Mouse (Mus musculus) heart, embryonic 13.5 days (tissue): ENCODE results near the gene Wnt5b. TPM values are rescaled to one million over a fixed set of nuclear protein-coding genes. Genes with fewer than 3 reads are reported as not detected.
A peak's percentile ranks its signal among the peaks of the same experiment; 100 is the strongest.

Experiments
- ATAC-seq: fragments of 200-750 bp; cut with Nextera tagmentation; 2 replicates; pipeline ENCODE4 v1.8.0; 2017; ENCODE audit warnings: moderate TSS enrichment; ENCODE audit not compliant: insufficient number of reproducible peaks, low FRiP score, low TSS enrichment; ENCODE audit errors: extremely low read depth
- H3K27ac ChIP-seq: fragments of 300-500 bp; sonication (generic); replicated peaks from 2 replicates; pipeline ENCODE4 v1.5.1; 2015; ENCODE audit warnings: moderate library complexity, mild to moderate bottlenecking, inconsistent platforms
- H3K27me3 ChIP-seq: fragments of 300-500 bp; sonication (generic); replicated peaks from 2 replicates; pipeline ENCODE4 v1.6.1; 2015; ENCODE audit warnings: mild to moderate bottlenecking, inconsistent platforms
- H3K36me3 ChIP-seq: fragments of 300-500 bp; sonication (generic); 2 replicates; pipeline ENCODE4 v1.6.1; 2015; ENCODE audit warnings: mild to moderate bottlenecking, inconsistent platforms
- H3K4me1 ChIP-seq: fragments of 300-500 bp; sonication (generic); 2 replicates; pipeline ENCODE4 v1.6.1; 2015; ENCODE audit warnings: inconsistent platforms
- H3K4me2 ChIP-seq: fragments of 300-500 bp; sonication (generic); 2 replicates; pipeline ENCODE4 v1.6.1; 2015; ENCODE audit warnings: inconsistent platforms, mild to moderate bottlenecking, moderate library complexity
- H3K4me3 ChIP-seq: fragments of 300-500 bp; sonication (generic); 2 replicates; pipeline ENCODE4 v1.5.1; 2015; ENCODE audit warnings: moderate library complexity, mild to moderate bottlenecking, inconsistent platforms
- H3K9ac ChIP-seq: fragments of 300-500 bp; sonication (generic); 2 replicates; pipeline ENCODE4 v1.6.1; 2015; ENCODE audit warnings: inconsistent platforms, mild to moderate bottlenecking, moderate library complexity
- H3K9me3 ChIP-seq: fragments of 300-500 bp; sonication (generic); 2 replicates; pipeline ENCODE4 v1.6.1; 2016; ENCODE audit warnings: inconsistent platforms
- WGBS: fragments of 180-500 bp; shearing (Covaris S2); methylation state at CpG from one replicate; pipeline ENCODE4 v1.1.7; 2015; ENCODE audit warnings: mixed read lengths; 5-methylcytosine and 5-hydroxymethylcytosine counted together
- polyA plus RNA-seq: library from polyadenylated mRNA; unstranded; fragments of >200 nt; fragmentation: Nextera tagmentation; extraction: Ambion mirVana; gene quantifications from 2 replicates; pipeline ENCODE4 v1.2.1, GENCODE M21; 2015

Wnt5b gene
- polyA plus RNA-seq, 1 experiment from 2014 or later, result 8.2 TPM

GRCm38 (mm10) chr6:119429311-119429710, 114.8 kb downstream of the Wnt5b start:
- Histone ChIP-seq H3K36me3 (peaks cover 10% of the 10 kb centered on the region; the same call in 1 of the 2 replicates), H3K27ac (no peak overlapping the region), H3K4me1 (peaks cover 10% of the 10 kb centered on the region), H3K27me3 (no peaks in the 10 kb centered on the region), H3K4me3 (no peak overlapping the region), H3K9ac (no peak overlapping the region), H3K9me3 (no peaks in the 10 kb centered on the region), H3K4me2 (no peak overlapping the region)
- 90% methylated on average over 13 of the region's 13 CpGs for WGBS
- no peak for ATAC-seq

DNA sequence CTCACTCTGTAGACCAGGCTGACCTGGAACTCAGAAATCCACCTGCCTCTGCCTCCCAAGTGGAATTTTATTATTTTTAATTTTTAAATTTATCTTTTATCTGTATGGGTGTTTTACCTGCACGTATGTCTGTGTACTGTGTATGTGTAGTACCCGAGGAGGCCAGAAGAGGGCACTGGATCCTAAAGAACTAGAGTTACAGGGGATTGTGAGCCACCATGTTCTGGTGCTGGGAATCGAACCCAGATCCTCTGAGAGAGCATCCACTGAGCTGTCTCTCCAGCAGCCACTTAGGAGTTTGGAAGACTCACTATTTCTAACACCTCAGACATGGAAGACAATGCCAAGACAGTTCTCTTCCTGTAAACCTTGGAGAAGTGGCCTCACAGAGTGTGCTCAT, 115.5 kb downstream of the Wnt5b start:
- no peak overlapping the region for H3K4me2 ChIP-seq
- no peak overlapping the region for H3K27ac ChIP-seq
- 76% methylated on average over 3 of the region's 3 CpGs for WGBS
- no peak for ATAC-seq
- no peaks in the 10 kb centered on the region for H3K9me3 ChIP-seq
- H3K4me3 ChIP-seq, result no peak overlapping the region
- peaks cover 10% of the 10 kb centered on the region for H3K4me1 ChIP-seq
- no peaks in the 10 kb centered on the region for H3K27me3 ChIP-seq
- no peak overlapping the region for H3K9ac ChIP-seq
- H3K36me3 ChIP-seq, result peaks cover 10% of the 10 kb centered on the region; the same call in 1 of the 2 replicates

GRCm38 (mm10) chr6:119421001-119421400, 123.1 kb downstream of the Wnt5b start:
- Histone ChIP-seq H3K27me3 (no peaks in the 10 kb centered on the region), H3K4me3 (no peak overlapping the region), H3K9me3 (no peaks in the 10 kb centered on the region), H3K4me1 (peaks cover 32% of the 10 kb centered on the region), H3K4me2 (no peak overlapping the region), H3K27ac (no peak overlapping the region), H3K9ac (no peak overlapping the region), H3K36me3 (no peaks in the 10 kb centered on the region)
- ATAC-seq, result no peak
- WGBS, result 40% methylated on average over 4 of the region's 4 CpGs

- Histone ChIP-seq H3K4me3 (no peak overlapping the region), H3K9ac (no peak overlapping the region), H3K27me3 (no peaks in the 10 kb centered on the region), H3K9me3 (no peaks in the 10 kb centered on the region), H3K4me2 (no peak overlapping the region), H3K27ac (no peak overlapping the region), H3K36me3 (no peaks in the 10 kb centered on the region), H3K4me1 (peaks cover 32% of the 10 kb centered on the region)
- WGBS, result 88% methylated on average over 5 of the region's 5 CpGs
- ATAC-seq, result no peak
Measured at GRCm38 (mm10) chr6:119420357-119420756, 123.8 kb downstream of the Wnt5b start.

- Histone ChIP-seq H3K27ac (peak overlapping the region; percentile 82), H3K4me2 (no peak overlapping the region)
- WGBS, result 62% methylated on average over 7 of the region's 7 CpGs
Measured at GRCm38 (mm10) chr6:119419412-119419811, 124.7 kb downstream of the Wnt5b start.

GRCm38 (mm10) chr6:119418392-119419251, 125.5 kb downstream of the Wnt5b start:
- H3K4me1 ChIP-seq, result peaks cover 32% of the 10 kb centered on the region
- no peak for ATAC-seq
- 42% methylated on average over 7 of the region's 7 CpGs for WGBS

More at GRCm38 (mm10) chr6:119419412-119419811, 124.7 kb downstream of the Wnt5b start:
- Histone ChIP-seq H3K36me3 (no peaks in the 10 kb centered on the region), H3K4me3 (no peak overlapping the region), H3K9me3 (no peaks in the 10 kb centered on the region), H3K4me1 (peaks cover 32% of the 10 kb centered on the region), H3K27me3 (no peaks in the 10 kb centered on the region), H3K9ac (no peak overlapping the region)
- ATAC-seq, result no peak

DNA sequence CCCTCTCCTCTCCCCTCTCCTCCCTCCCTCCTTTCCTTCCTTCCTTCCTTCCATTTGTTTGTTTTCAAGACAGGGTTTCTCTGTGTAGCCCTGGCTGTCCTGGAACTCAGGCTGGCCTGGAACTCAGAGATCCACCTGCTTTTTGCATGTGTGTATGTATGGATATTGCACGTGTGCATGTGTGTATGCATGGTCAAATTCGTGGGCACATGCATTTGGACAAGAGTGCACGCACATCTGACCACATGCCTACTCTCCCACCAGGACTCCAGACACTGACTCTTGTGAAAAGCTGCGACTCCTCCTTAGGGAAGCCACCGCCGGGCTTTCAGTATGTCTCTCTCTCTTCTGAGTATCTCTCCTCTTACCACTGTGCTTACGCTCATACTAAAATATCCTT, 126.3 kb downstream of the Wnt5b start:
- Histone ChIP-seq H3K27me3 (no peaks in the 10 kb centered on the region), H3K9ac (no peak overlapping the region), H3K9me3 (no peaks in the 10 kb centered on the region), H3K27ac (peak overlapping the region; percentile 82), H3K4me3 (no peak overlapping the region), H3K4me1 (peaks cover 32% of the 10 kb centered on the region), H3K4me2 (no peak overlapping the region), H3K36me3 (no peaks in the 10 kb centered on the region)
- no peak for ATAC-seq
- WGBS, result 67% methylated on average over 7 of the region's 7 CpGs

More at GRCm38 (mm10) chr6:119418392-119419251, 125.5 kb downstream of the Wnt5b start:
- Histone ChIP-seq H3K9me3 (no peaks in the 10 kb centered on the region), H3K9ac (no peak overlapping the region), H3K4me2 (no peak overlapping the region), H3K36me3 (no peaks in the 10 kb centered on the region), H3K4me3 (no peak overlapping the region), H3K27ac (peak overlapping the region; percentile 82), H3K27me3 (no peaks in the 10 kb centered on the region)

DNA sequence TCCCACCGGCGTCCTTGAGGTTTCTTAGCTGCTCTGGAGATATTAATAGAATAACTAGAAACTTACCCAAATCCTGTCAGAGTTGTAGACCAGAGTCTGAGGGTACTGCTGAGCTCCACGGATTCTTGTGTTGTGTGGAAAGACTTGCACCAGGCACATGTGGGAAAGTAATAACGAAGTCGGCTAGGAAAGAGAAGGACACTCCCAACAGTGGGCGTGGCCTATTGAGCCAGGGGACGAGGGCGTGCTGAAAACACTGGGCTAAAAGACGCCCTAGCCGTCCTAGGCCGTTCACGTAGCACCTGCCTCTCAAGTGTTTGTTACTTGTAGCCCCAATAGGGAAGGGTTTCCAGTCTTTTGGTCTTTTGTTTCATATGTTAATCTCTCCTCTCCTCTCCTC, 126.8 kb downstream of the Wnt5b start, which contains the start of gene Adipor2:
Adipor2 (minus strand) TSS at position 351 of the 400 bp plus-strand sequence.
- Histone ChIP-seq H3K4me1 (peaks cover 32% of the 10 kb centered on the region), H3K4me3 (peak within 1 kb of the TSS; percentile 31), H3K4me2 (peak within 1 kb of the TSS; percentile 60), H3K9me3 (no peaks in the 10 kb centered on the region), H3K27me3 (no peaks in the 10 kb centered on the region), H3K27ac (peak within 1 kb of the TSS; percentile 82), H3K36me3 (no peaks in the 10 kb centered on the region), H3K9ac (0 out of 2 replicates have a peak within 1 kb of the TSS, but pooled peaks have one; percentile 3)
- ATAC-seq, result no peak
- 7% methylated on average over 12 of the region's 12 CpGs for WGBS

- Histone ChIP-seq H3K4me2 (peak overlapping the region; percentile 60), H3K27me3 (no peaks in the 10 kb centered on the region), H3K4me3 (0 out of 2 replicates have a peak overlapping the region, but pooled peaks have one; percentile 31), H3K4me1 (peaks cover 32% of the 10 kb centered on the region), H3K9ac (no peak overlapping the region), H3K9me3 (no peaks in the 10 kb centered on the region), H3K36me3 (no peaks in the 10 kb centered on the region), H3K27ac (no peak overlapping the region)
- ATAC-seq, result no peak
- WGBS, result 68% methylated on average over 6 of the region's 6 CpGs
Measured at GRCm38 (mm10) chr6:119416643-119417042, 127.5 kb downstream of the Wnt5b start.

DNA sequence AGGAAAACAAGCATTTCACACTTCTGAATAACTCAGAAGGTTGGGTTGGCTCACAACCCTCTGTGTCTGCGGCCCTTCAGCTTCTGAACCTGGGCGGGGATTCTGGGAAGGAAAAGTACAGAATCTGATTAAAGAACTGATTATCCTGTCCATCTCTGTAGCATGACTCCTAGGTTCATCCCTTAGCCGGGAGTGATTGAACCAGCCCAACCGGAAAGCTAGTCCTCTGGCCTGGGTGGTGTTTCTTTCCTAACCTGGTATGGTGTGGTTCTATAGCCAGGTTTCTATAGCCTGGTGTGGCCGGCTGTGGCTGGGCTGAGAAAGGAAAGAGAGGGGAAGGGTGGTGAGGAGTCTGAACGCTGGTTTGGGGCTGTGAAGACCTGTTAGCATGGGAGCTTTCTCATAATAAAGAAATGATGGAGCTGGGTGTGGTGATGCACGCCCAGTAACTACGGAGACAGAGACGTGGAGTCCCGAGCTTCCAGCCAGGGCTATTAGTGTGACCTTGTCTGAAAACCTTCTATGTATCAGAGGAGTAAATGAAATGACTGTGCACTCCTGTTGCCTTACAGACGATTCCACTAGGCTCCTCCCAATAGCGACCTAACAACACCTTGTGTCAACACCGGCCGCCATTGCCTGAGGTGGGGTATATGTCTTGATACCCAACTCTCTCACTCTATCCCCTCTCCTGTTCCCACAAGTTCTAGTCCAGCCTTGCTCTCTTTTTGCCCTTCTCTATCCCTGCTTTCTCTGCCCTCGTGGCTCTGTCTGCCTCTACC, 129.7 kb downstream of the Wnt5b start:
- Histone ChIP-seq H3K27ac (no peak overlapping the region), H3K4me2 (no peak overlapping the region), H3K9ac (no peak overlapping the region), H3K4me3 (no peak overlapping the region), H3K27me3 (no peaks in the 10 kb centered on the region), H3K9me3 (no peaks in the 10 kb centered on the region), H3K4me1 (peaks cover 34% of the 10 kb centered on the region), H3K36me3 (no peaks in the 10 kb centered on the region)
- 79% methylated on average over 15 of the region's 15 CpGs for WGBS
- no peak for ATAC-seq

- ATAC-seq, result no peak
Measured at GRCm38 (mm10) chr6:119412588-119412987, 131.6 kb downstream of the Wnt5b start.

More at GRCm38 (mm10) chr6:119412588-119412987, 131.6 kb downstream of the Wnt5b start:
- no peaks in the 10 kb centered on the region for H3K36me3 ChIP-seq
- WGBS, result 62% methylated on average over 4 of the region's 4 CpGs
- H3K4me2 ChIP-seq, result no peak overlapping the region
- no peaks in the 10 kb centered on the region for H3K27me3 ChIP-seq
- H3K4me3 ChIP-seq, result no peak overlapping the region
- H3K27ac ChIP-seq, result no peak overlapping the region
- H3K9me3 ChIP-seq, result no peaks in the 10 kb centered on the region
- no peak overlapping the region for H3K9ac ChIP-seq
- H3K4me1 ChIP-seq, result peaks cover 28% of the 10 kb centered on the region
